Mouse (Mus musculus): ENCODE data around the gene Zfp354b.

Gene Zfp354b

DNA sequence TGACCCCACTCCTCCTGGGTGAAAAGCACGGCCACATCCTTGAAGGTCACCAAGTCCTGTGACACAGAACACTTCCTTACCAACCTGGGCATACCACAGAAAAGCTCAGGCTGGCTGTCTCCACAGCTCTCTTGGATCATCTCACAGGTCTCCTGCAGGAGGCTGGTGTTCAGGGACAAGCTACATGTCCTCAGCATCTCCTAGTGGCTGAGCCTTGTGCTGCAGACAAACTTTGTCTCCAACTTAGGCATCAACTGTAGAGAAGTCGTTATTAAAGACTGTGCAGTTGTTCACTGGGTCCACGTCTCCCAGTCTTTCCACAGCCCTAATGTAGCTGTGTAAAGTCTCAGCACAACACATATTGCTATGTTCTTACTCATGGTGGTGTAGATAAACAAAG lies 47.7 kb downstream of the Zfp354b start:
- DNase-seq = no peak

GRCm38 (mm10) chr11:50878641-50879040 lies 52.8 kb downstream of the Zfp354b start:
- DNase-seq = no peak
